Mouse (Mus musculus) layer of hippocampus, adult 9-11 months (tissue): ENCODE measurements around the gene Ftcd.

ENCODE experiments used
- DNase-seq: peaks from one replicate; pipeline ENCODE4 v3.0.0; 2022

Ftcd gene

GRCm38 (mm10) chr10:76622411-76622810 is 47.0 kb downstream of the Ftcd start:
- DNase-seq, result no peak

- DNase-seq, result peak; percentile 52
Observed at GRCm38 (mm10) chr10:76622928-76623680, 47.7 kb downstream of the Ftcd start, which contains the start of gene Col6a2. TSS of gene Col6a2 (minus strand) at chr10:76623630.

GRCm38 (mm10) chr10:76623734-76624133 is 48.3 kb downstream of the Ftcd start:
- DNase-seq, result no peak

GRCm38 (mm10) chr10:76624903-76625302 is 49.5 kb downstream of the Ftcd start:
- DNase-seq, result no peak

- no peak for DNase-seq
Observed at GRCm38 (mm10) chr10:76627714-76628113, 52.3 kb downstream of the Ftcd start.

GRCm38 (mm10) chr10:76630657-76631056 is 55.2 kb downstream of the Ftcd start:
- DNase-seq, result no peak

GRCm38 (mm10) chr10:76632630-76633029 is 57.2 kb downstream of the Ftcd start:
- no peak for DNase-seq

GRCm38 (mm10) chr10:76634094-76634571 is 58.7 kb downstream of the Ftcd start:
- DNase-seq, result no peak

- DNase-seq, result no peak
Observed at GRCm38 (mm10) chr10:76634584-76634983, 59.1 kb downstream of the Ftcd start.

- DNase-seq, result no peak
Observed at GRCm38 (mm10) chr10:76636026-76636425, 60.6 kb downstream of the Ftcd start.

GRCm38 (mm10) chr10:76636601-76637000 is 61.2 kb downstream of the Ftcd start:
- DNase-seq, result no peak
